Mouse (Mus musculus): ENCODE measurements around the gene Eed. TPM values are rescaled to one million over a fixed set of nuclear protein-coding genes. Genes with fewer than 3 reads are reported as not detected.
"Not testable (repeated sequence)": the region's sequence is repeated elsewhere in the genome, so short reads cannot be mapped to it uniquely, and the experiment has no call there.

The Eed gene
- total RNA-seq, 1 experiment, result 321 TPM

DNA sequence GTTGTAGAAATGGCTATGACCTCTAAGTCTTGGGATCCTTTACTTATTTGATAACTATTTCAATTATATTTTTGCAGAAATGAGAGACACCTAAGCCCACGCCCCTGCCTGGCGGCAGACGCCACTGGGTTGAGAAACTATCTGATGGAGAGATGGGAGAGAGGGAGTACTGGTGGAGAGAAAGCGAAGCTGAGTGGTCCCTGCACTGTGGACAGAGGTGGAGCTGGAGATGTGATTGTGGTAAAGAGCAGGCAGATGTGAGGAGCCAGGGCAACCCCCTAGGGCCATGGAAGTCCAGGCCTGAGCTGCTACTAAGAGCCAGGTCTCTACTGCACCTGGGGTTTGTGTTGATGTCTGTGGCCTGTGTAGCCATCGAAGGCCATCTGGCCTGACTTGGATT is 18.7 kb upstream of the Eed start:
- TF ChIP-seq MAFK (IDR thresholded peaks at IDR 0.05; ENCODE audit: insufficient read depth, low read depth, low read length) (no peak), CHD2 (IDR thresholded peaks at IDR 0.05; ENCODE audit: low read depth, low read length) (no peak)
- peaks cover 0 to 11% of the 10 kb centered on the region in 2 experiments; a peak in 2 of 4 replicates for H3K4me1 ChIP-seq (ENCODE audit: control insufficient read depth in 2 of 2, insufficient read depth in 2 of 2, low read length in 2 of 2, poor library complexity in 1 of 2)
- H3K9ac ChIP-seq (ENCODE audit: insufficient read depth, low read depth, low read length, poor library complexity, severe bottlenecking), result no peak overlapping the region
- no peak overlapping the region for H3K27ac ChIP-seq (ENCODE audit: insufficient read depth, low read depth, low read length, poor library complexity, severe bottlenecking)
- H3K36me3 ChIP-seq (ENCODE audit: control insufficient read depth, insufficient read depth, low read length, poor library complexity, severe bottlenecking), result no peaks in the 10 kb centered on the region
- in situ Hi-C loops (cut with MboI; ENCODE audit: low sequenced_read_pairs in 2 of 2, unreplicated experiment in 2 of 2), result no loop called here
- H3K4me3 ChIP-seq (ENCODE audit: insufficient read depth in 1 of 2, low read depth in 1 of 2, low read length in 2 of 2, poor library complexity in 1 of 2, severe bottlenecking in 1 of 2), result no peak overlapping the region
- DNase-seq (ENCODE audit: low read depth, low spot score), result no peak
- H3K9me3 ChIP-seq (ENCODE audit: control insufficient read depth, insufficient read depth, low read depth, low read length), result no peaks in the 10 kb centered on the region

DNA sequence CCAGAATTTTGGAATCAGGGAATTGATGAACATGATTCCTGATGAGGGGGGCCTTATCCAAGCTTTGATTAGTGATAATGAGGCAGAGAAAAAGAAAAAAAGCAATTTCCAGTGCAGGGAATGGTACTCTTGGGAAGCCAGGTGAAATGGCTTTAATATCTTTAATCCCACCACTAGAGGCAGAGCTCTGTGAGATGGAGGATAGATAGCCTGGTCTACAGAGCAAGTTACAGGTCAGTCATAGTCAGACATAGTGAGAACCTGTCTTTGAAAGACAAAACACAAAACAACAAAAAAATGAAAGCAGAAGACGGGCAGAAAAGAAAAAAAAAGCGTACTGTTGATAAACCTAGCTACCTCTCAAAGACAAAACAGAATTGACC is 17.8 kb upstream of the Eed start:
- Histone ChIP-seq H3K4me1 (ENCODE audit: control insufficient read depth in 2 of 2, insufficient read depth in 2 of 2, low read length in 2 of 2, poor library complexity in 1 of 2) (peaks cover 0 to 11% of the 10 kb centered on the region in 2 experiments; a peak in 2 of 4 replicates), H3K4me3 (ENCODE audit: insufficient read depth in 1 of 2, low read depth in 1 of 2, low read length in 2 of 2, poor library complexity in 1 of 2, severe bottlenecking in 1 of 2) (no peak overlapping the region), H3K9me3 (ENCODE audit: control insufficient read depth, insufficient read depth, low read depth, low read length) (no peaks in the 10 kb centered on the region), H3K9ac (ENCODE audit: insufficient read depth, low read depth, low read length, poor library complexity, severe bottlenecking) (no peak overlapping the region; the same call in 1 of the 2 replicates), H3K36me3 (ENCODE audit: control insufficient read depth, insufficient read depth, low read length, poor library complexity, severe bottlenecking) (no peaks in the 10 kb centered on the region), H3K27ac (ENCODE audit: insufficient read depth, low read depth, low read length, poor library complexity, severe bottlenecking) (peak overlapping the region; percentile 90; the same call in 1 of the 2 replicates)
- DNase-seq (ENCODE audit: low read depth, low spot score), result no peak
- in situ Hi-C loops (cut with MboI; ENCODE audit: low sequenced_read_pairs in 2 of 2, unreplicated experiment in 2 of 2), result no loop called here
- no peak for TF ChIP-seq MAFK (IDR thresholded peaks at IDR 0.05; ENCODE audit: insufficient read depth, low read depth, low read length)
- TF ChIP-seq ZNF384 (IDR thresholded peaks at IDR 0.05; ENCODE audit: low read depth, low read length), result no peak
- TF ChIP-seq HCFC1 (IDR thresholded peaks at IDR 0.05; ENCODE audit: borderline replicate concordance, insufficient read depth, low read length), result no peak
- no peak for TF ChIP-seq ZC3H11A (IDR thresholded peaks at IDR 0.05; ENCODE audit: borderline replicate concordance, low read depth, low read length)
- TF ChIP-seq CHD2 (IDR thresholded peaks at IDR 0.05; ENCODE audit: low read depth, low read length), result no peak

DNA sequence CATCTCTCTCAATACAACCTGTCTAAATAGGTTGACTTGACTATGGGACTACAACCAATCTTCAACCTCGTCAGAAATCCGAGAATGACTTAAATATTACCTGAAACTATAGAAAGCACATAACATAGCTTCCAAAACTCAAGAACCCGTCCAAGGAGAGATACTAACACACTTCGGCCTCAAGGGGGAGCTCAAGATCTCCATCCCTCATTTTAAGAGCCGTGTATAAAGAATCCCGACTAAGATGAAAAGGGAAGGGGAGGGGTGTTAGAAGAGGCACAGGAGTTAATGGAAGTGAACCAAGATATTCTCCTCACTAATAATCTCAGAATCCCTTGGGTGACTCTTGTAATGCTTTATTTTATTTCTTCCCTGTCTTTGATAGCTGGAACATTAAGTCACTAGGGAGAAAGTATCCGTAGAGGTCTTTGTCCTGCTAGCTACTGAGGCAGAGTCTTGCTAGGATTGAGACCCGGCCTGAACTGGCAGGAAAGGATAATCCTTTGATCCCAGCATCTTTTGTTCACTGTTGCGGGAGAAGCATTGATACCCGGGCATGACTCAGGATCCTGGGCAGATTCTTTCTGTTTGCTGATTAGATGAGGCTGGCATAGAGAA is 17.3 kb upstream of the Eed start:
- in situ Hi-C loops (cut with MboI; ENCODE audit: low sequenced_read_pairs in 2 of 2, unreplicated experiment in 2 of 2), result no loop called here
- TF ChIP-seq CHD2 (IDR thresholded peaks at IDR 0.05; ENCODE audit: low read depth, low read length) (no peak), ZC3H11A (IDR thresholded peaks at IDR 0.05; ENCODE audit: borderline replicate concordance, low read depth, low read length) (0 out of 2 replicates have a peak, but pooled peaks have one; percentile 40), ZNF384 (IDR thresholded peaks at IDR 0.05; ENCODE audit: low read depth, low read length) (no peak), MAFK (IDR thresholded peaks at IDR 0.05; ENCODE audit: insufficient read depth, low read depth, low read length) (no peak), HCFC1 (IDR thresholded peaks at IDR 0.05; ENCODE audit: borderline replicate concordance, insufficient read depth, low read length) (no peak)
- peak; percentile 94 for DNase-seq (ENCODE audit: low read depth, low spot score)
- H3K36me3 ChIP-seq (ENCODE audit: control insufficient read depth, insufficient read depth, low read length, poor library complexity, severe bottlenecking), result no peaks in the 10 kb centered on the region
- peak overlapping the region; percentile 42; the same call in 1 of the 2 replicates for H3K9ac ChIP-seq (ENCODE audit: insufficient read depth, low read depth, low read length, poor library complexity, severe bottlenecking)
- H3K4me3 ChIP-seq (ENCODE audit: insufficient read depth in 1 of 2, low read depth in 1 of 2, low read length in 2 of 2, poor library complexity in 1 of 2, severe bottlenecking in 1 of 2), result no peak overlapping the region
- peaks cover 0 to 11% of the 10 kb centered on the region in 2 experiments; a peak in 2 of 4 replicates for H3K4me1 ChIP-seq (ENCODE audit: control insufficient read depth in 2 of 2, insufficient read depth in 2 of 2, low read length in 2 of 2, poor library complexity in 1 of 2)
- H3K9me3 ChIP-seq (ENCODE audit: control insufficient read depth, insufficient read depth, low read depth, low read length), result no peaks in the 10 kb centered on the region
- peak overlapping the region; percentile 90; the same call in 1 of the 2 replicates for H3K27ac ChIP-seq (ENCODE audit: insufficient read depth, low read depth, low read length, poor library complexity, severe bottlenecking)

DNA sequence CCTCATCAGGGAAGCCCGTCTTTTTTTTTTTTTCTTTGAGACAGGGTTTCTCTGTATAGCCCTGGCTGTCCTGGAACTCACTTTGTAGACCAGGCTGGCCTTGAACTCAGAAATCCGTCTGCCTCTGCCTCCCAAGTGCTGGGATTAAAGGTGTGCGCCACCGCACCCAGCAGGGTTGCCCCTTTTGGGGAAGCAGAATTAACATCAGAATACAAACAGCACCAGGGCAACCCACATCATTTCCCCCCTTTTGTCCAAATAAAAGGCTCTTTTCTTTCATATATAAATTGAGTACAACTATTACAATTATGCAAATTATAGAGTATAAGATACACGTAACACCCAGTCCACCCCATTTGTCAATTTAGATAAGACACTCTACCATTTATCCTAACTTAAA is 16.7 kb upstream of the Eed start:
- H3K36me3 ChIP-seq (ENCODE audit: control insufficient read depth, insufficient read depth, low read length, poor library complexity, severe bottlenecking); H3K9me3 ChIP-seq (ENCODE audit: control insufficient read depth, insufficient read depth, low read depth, low read length); in situ Hi-C loops (cut with MboI; ENCODE audit: low sequenced_read_pairs in 2 of 2, unreplicated experiment in 2 of 2); DNase-seq (ENCODE audit: low read depth, low spot score): not testable (repeated sequence)
- peaks cover 0 to 11% of the 10 kb centered on the region in 2 experiments; a peak in 2 of 4 replicates for H3K4me1 ChIP-seq (ENCODE audit: control insufficient read depth in 2 of 2, insufficient read depth in 2 of 2, low read length in 2 of 2, poor library complexity in 1 of 2)
- H3K27ac ChIP-seq (ENCODE audit: insufficient read depth, low read depth, low read length, poor library complexity, severe bottlenecking), result peak overlapping the region; percentile 90; the same call in 1 of the 2 replicates
- H3K9ac ChIP-seq (ENCODE audit: insufficient read depth, low read depth, low read length, poor library complexity, severe bottlenecking), result peak overlapping the region; percentile 53; the same call in 1 of the 2 replicates
- peak overlapping the region in 1 of 2 experiments; percentile 45; a peak in 1 of 4 replicates for H3K4me3 ChIP-seq (ENCODE audit: insufficient read depth in 1 of 2, low read depth in 1 of 2, low read length in 2 of 2, poor library complexity in 1 of 2, severe bottlenecking in 1 of 2)

DNA sequence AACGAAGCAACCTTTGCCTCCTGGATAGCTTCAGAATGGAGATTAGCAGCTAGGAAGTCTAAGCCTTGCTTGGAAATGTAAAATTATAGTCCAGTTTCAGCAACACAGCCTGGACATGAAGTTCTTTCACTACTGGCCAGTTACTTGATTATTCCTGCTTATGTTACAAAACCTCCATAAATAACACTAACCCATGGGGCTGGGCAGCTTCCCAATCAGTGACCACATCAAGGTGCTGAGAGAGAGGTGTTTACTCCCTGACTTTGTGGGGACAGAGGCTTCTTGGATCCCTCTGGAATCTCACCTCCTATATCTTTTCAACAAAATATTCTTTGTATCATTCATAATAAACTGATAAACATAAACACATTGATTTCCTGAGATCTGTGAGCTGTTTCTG is 12.3 kb upstream of the Eed start:
- Histone ChIP-seq H3K27ac (ENCODE audit: insufficient read depth, low read depth, low read length, poor library complexity, severe bottlenecking) (no peak overlapping the region), H3K9me3 (ENCODE audit: control insufficient read depth, insufficient read depth, low read depth, low read length) (no peaks in the 10 kb centered on the region), H3K4me3 (ENCODE audit: insufficient read depth in 1 of 2, low read depth in 1 of 2, low read length in 2 of 2, poor library complexity in 1 of 2, severe bottlenecking in 1 of 2) (no peak overlapping the region), H3K4me1 (ENCODE audit: control insufficient read depth in 2 of 2, insufficient read depth in 2 of 2, low read length in 2 of 2, poor library complexity in 1 of 2) (peaks cover 0 to 7% of the 10 kb centered on the region in 2 experiments; a peak in 1 of 4 replicates), H3K9ac (ENCODE audit: insufficient read depth, low read depth, low read length, poor library complexity, severe bottlenecking) (no peak overlapping the region), H3K36me3 (ENCODE audit: control insufficient read depth, insufficient read depth, low read length, poor library complexity, severe bottlenecking) (no peaks in the 10 kb centered on the region)
- no peak for DNase-seq (ENCODE audit: low read depth, low spot score)
- in situ Hi-C loops (cut with MboI; ENCODE audit: low sequenced_read_pairs in 2 of 2, unreplicated experiment in 2 of 2), result no loop called here
- TF ChIP-seq HCFC1 (IDR thresholded peaks at IDR 0.05; ENCODE audit: borderline replicate concordance, insufficient read depth, low read length) (no peak), ZNF384 (IDR thresholded peaks at IDR 0.05; ENCODE audit: low read depth, low read length) (no peak), CHD2 (IDR thresholded peaks at IDR 0.05; ENCODE audit: low read depth, low read length) (no peak), ZC3H11A (IDR thresholded peaks at IDR 0.05; ENCODE audit: borderline replicate concordance, low read depth, low read length) (no peak), MAFK (IDR thresholded peaks at IDR 0.05; ENCODE audit: insufficient read depth, low read depth, low read length) (no peak)
